Mouse (Mus musculus) stomach, embryonic 15.5 days (tissue): ENCODE measurements at regions not wholly inside any gene's neighbourhood (a gene's known extent, or its start where the extent isn't known, plus 50 kb on each side); places are given as distances from the start of the nearest gene placed in this dataset.
A peak's percentile ranks its signal among the peaks of the same experiment; 100 is the strongest.

Experiments used
- ATAC-seq: fragments of 200-750 bp; cut with Nextera tagmentation; 2 replicates; pipeline ENCODE4 v1.8.0; 2017; ENCODE audit warnings: low read depth, moderate number of reproducible peaks, moderate TSS enrichment; ENCODE audit not compliant: insufficient read depth, low FRiP score
- H3K27ac ChIP-seq: fragments of 300-500 bp; sonication (generic); 2 replicates; pipeline ENCODE4 v1.5.1; 2015; ENCODE audit warnings: mild to moderate bottlenecking, inconsistent platforms
- H3K27me3 ChIP-seq: fragments of 300-500 bp; sonication (generic); replicated peaks from 2 replicates; pipeline ENCODE4 v1.6.1; 2015; ENCODE audit warnings: inconsistent platforms
- H3K36me3 ChIP-seq: fragments of 300-500 bp; sonication (generic); 2 replicates; pipeline ENCODE4 v1.6.1; 2015; ENCODE audit warnings: inconsistent platforms
- H3K4me1 ChIP-seq: fragments of 300-500 bp; sonication (generic); 2 replicates; pipeline ENCODE4 v1.6.1; 2015; ENCODE audit warnings: inconsistent platforms
- H3K4me2 ChIP-seq: fragments of 300-500 bp; sonication (generic); 2 replicates; pipeline ENCODE4 v1.6.1; 2015; ENCODE audit warnings: mild to moderate bottlenecking, inconsistent platforms
- H3K4me3 ChIP-seq: fragments of 300-500 bp; sonication (generic); replicated peaks from 2 replicates; pipeline ENCODE4 v1.5.1; 2015; ENCODE audit warnings: inconsistent platforms
- H3K9ac ChIP-seq: fragments of 300-500 bp; sonication (generic); 2 replicates; pipeline ENCODE4 v1.6.1; 2015; ENCODE audit warnings: inconsistent platforms
- H3K9me3 ChIP-seq: fragments of 300-500 bp; sonication (generic); 2 replicates; pipeline ENCODE4 v1.6.1; 2016; ENCODE audit warnings: inconsistent platforms
- WGBS: fragments of 180-500 bp; shearing (Covaris S2); methylation state at CpG from one replicate; pipeline ENCODE4 v1.1.7; 2015; 5-methylcytosine and 5-hydroxymethylcytosine counted together

GRCm38 (mm10) chr2:160085999-160086398 lies 248.0 kb downstream of the Gm826 start:
- WGBS: 71% methylated on average over 4 of the region's 4 CpGs
- H3K27me3 ChIP-seq: no peaks in the 10 kb centered on the region
- H3K4me3 ChIP-seq: no peak overlapping the region
- H3K4me2 ChIP-seq: no peak overlapping the region
- no peaks in the 10 kb centered on the region for H3K4me1 ChIP-seq
- H3K27ac ChIP-seq: no peak overlapping the region
- no peaks in the 10 kb centered on the region for H3K36me3 ChIP-seq
- no peak overlapping the region for H3K9ac ChIP-seq
- H3K9me3 ChIP-seq: no peaks in the 10 kb centered on the region
- ATAC-seq: no peak

- no peak overlapping the region for H3K27ac ChIP-seq
- WGBS: 82% methylated on average over 4 of the region's 4 CpGs
- no peaks in the 10 kb centered on the region for H3K9me3 ChIP-seq
- H3K36me3 ChIP-seq: no peaks in the 10 kb centered on the region
- no peak overlapping the region for H3K9ac ChIP-seq
- H3K27me3 ChIP-seq: no peaks in the 10 kb centered on the region
- H3K4me1 ChIP-seq: no peaks in the 10 kb centered on the region
- no peak overlapping the region for H3K4me3 ChIP-seq
- ATAC-seq: no peak
- H3K4me2 ChIP-seq: no peak overlapping the region
Observed at GRCm38 (mm10) chr2:160083674-160084073, 250.3 kb downstream of the Gm826 start.

- H3K4me2 ChIP-seq: no peak overlapping the region
- H3K9me3 ChIP-seq: no peaks in the 10 kb centered on the region
- H3K27me3 ChIP-seq: no peaks in the 10 kb centered on the region
- H3K4me1 ChIP-seq: no peaks in the 10 kb centered on the region
- no peak overlapping the region for H3K9ac ChIP-seq
- no peak overlapping the region for H3K4me3 ChIP-seq
- WGBS: 40% methylated on average over 5 of the region's 5 CpGs
- no peak for ATAC-seq
- H3K36me3 ChIP-seq: no peaks in the 10 kb centered on the region
- no peak overlapping the region for H3K27ac ChIP-seq
Observed at GRCm38 (mm10) chr2:160082106-160082653, 251.8 kb downstream of the Gm826 start.

- Histone ChIP-seq H3K27me3 (no peaks in the 10 kb centered on the region), H3K4me1 (no peaks in the 10 kb centered on the region), H3K4me2 (no peak overlapping the region), H3K9me3 (no peaks in the 10 kb centered on the region), H3K36me3 (no peaks in the 10 kb centered on the region), H3K4me3 (no peak overlapping the region), H3K9ac (no peak overlapping the region), H3K27ac (no peak overlapping the region)
- ATAC-seq: no peak
- 67% methylated on average over 3 of the region's 3 CpGs for WGBS
Observed at GRCm38 (mm10) chr2:160075694-160076093, 258.3 kb downstream of the Gm826 start.

GRCm38 (mm10) chr2:160070441-160070840 lies 263.5 kb downstream of the Gm826 start:
- Histone ChIP-seq H3K9ac (no peak overlapping the region), H3K27me3 (no peaks in the 10 kb centered on the region), H3K36me3 (no peaks in the 10 kb centered on the region), H3K4me3 (no peak overlapping the region), H3K27ac (no peak overlapping the region), H3K9me3 (no peaks in the 10 kb centered on the region), H3K4me2 (no peak overlapping the region), H3K4me1 (0 out of 2 replicates have a peak, but pooled peaks cover 8% of the 10 kb centered on the region)
- ATAC-seq: no peak
- WGBS: 79% methylated on average over 2 of the region's 2 CpGs

- 0 out of 2 replicates have a peak, but pooled peaks cover 8% of the 10 kb centered on the region for H3K4me1 ChIP-seq
- ATAC-seq: no peak
- no peak overlapping the region for H3K4me2 ChIP-seq
- no peak overlapping the region for H3K4me3 ChIP-seq
- H3K9me3 ChIP-seq: no peaks in the 10 kb centered on the region
- H3K36me3 ChIP-seq: no peaks in the 10 kb centered on the region
- WGBS: 75% methylated on average over 4 of the region's 4 CpGs
- H3K9ac ChIP-seq: no peak overlapping the region
- H3K27ac ChIP-seq: no peak overlapping the region
- no peaks in the 10 kb centered on the region for H3K27me3 ChIP-seq
Observed at GRCm38 (mm10) chr2:160068772-160069171, 265.2 kb downstream of the Gm826 start.

GRCm38 (mm10) chr2:160067904-160068303 lies 266.1 kb downstream of the Gm826 start:
- H3K9ac ChIP-seq: no peak overlapping the region
- no peaks in the 10 kb centered on the region for H3K27me3 ChIP-seq
- no peaks in the 10 kb centered on the region for H3K36me3 ChIP-seq
- no peak overlapping the region for H3K4me3 ChIP-seq
- 0 out of 2 replicates have a peak, but pooled peaks cover 8% of the 10 kb centered on the region for H3K4me1 ChIP-seq
- no peak overlapping the region for H3K4me2 ChIP-seq
- no peaks in the 10 kb centered on the region for H3K9me3 ChIP-seq
- ATAC-seq: no peak
- H3K27ac ChIP-seq: no peak overlapping the region
- 80% methylated on average over 9 of the region's 9 CpGs for WGBS

GRCm38 (mm10) chr2:160066491-160067303 lies 267.3 kb downstream of the Gm826 start:
- peak; percentile 73; the same call in 1 of the 2 replicates for ATAC-seq
- Histone ChIP-seq H3K36me3 (no peaks in the 10 kb centered on the region), H3K4me1 (0 out of 2 replicates have a peak, but pooled peaks cover 8% of the 10 kb centered on the region), H3K9ac (no peak overlapping the region), H3K27ac (peak overlapping the region; percentile 31; the same call in 1 of the 2 replicates), H3K4me3 (no peak overlapping the region), H3K9me3 (no peaks in the 10 kb centered on the region), H3K27me3 (no peaks in the 10 kb centered on the region), H3K4me2 (no peak overlapping the region)
- 39% methylated on average over 6 of the region's 6 CpGs for WGBS

GRCm38 (mm10) chr2:160062148-160062937 lies 271.6 kb downstream of the Gm826 start:
- Histone ChIP-seq H3K36me3 (no peaks in the 10 kb centered on the region), H3K4me2 (no peak overlapping the region), H3K9ac (no peak overlapping the region), H3K4me1 (0 out of 2 replicates have a peak, but pooled peaks cover 8% of the 10 kb centered on the region), H3K27ac (0 out of 2 replicates have a peak overlapping the region, but pooled peaks have one; percentile 24), H3K9me3 (no peaks in the 10 kb centered on the region), H3K4me3 (no peak overlapping the region), H3K27me3 (no peaks in the 10 kb centered on the region)
- peak; percentile 65; the same call in 1 of the 2 replicates for ATAC-seq
- 36% methylated on average over 4 of the region's 4 CpGs for WGBS

- Histone ChIP-seq H3K4me3 (no peak overlapping the region), H3K27ac (no peak overlapping the region), H3K9me3 (no peaks in the 10 kb centered on the region), H3K9ac (no peak overlapping the region), H3K36me3 (no peaks in the 10 kb centered on the region), H3K27me3 (no peaks in the 10 kb centered on the region), H3K4me1 (no peaks in the 10 kb centered on the region), H3K4me2 (no peak overlapping the region)
- WGBS: 74% methylated on average over 5 of the region's 5 CpGs
- ATAC-seq: no peak
Observed at GRCm38 (mm10) chr2:160060091-160060490, 273.9 kb downstream of the Gm826 start.

GRCm38 (mm10) chr2:160057211-160057610 lies 276.8 kb downstream of the Gm826 start:
- no peaks in the 10 kb centered on the region for H3K36me3 ChIP-seq
- no peak for ATAC-seq
- H3K4me1 ChIP-seq: no peaks in the 10 kb centered on the region
- no peak overlapping the region for H3K9ac ChIP-seq
- H3K9me3 ChIP-seq: no peaks in the 10 kb centered on the region
- WGBS: 54% methylated on average over 6 of the region's 6 CpGs
- H3K4me2 ChIP-seq: no peak overlapping the region
- no peak overlapping the region for H3K4me3 ChIP-seq
- no peaks in the 10 kb centered on the region for H3K27me3 ChIP-seq
- H3K27ac ChIP-seq: no peak overlapping the region

GRCm38 (mm10) chr2:160054411-160054810 lies 279.6 kb downstream of the Gm826 start:
- no peaks in the 10 kb centered on the region for H3K9me3 ChIP-seq
- no peak overlapping the region for H3K27ac ChIP-seq
- H3K4me2 ChIP-seq: no peak overlapping the region
- H3K36me3 ChIP-seq: no peaks in the 10 kb centered on the region
- no peaks in the 10 kb centered on the region for H3K4me1 ChIP-seq
- no peak overlapping the region for H3K4me3 ChIP-seq
- no peaks in the 10 kb centered on the region for H3K27me3 ChIP-seq
- H3K9ac ChIP-seq: no peak overlapping the region
- WGBS: 81% methylated on average over 14 of the region's 14 CpGs
- no peak for ATAC-seq
